Mouse (Mus musculus): ENCODE data around the gene Zfp219.

GRCm38 (mm10) chr14:52006771-52007170 is 13.8 kb downstream of the Zfp219 start:
- TF ChIP-seq POLR2A (IDR thresholded peaks at IDR 0.05; ENCODE audit: borderline replicate concordance, extremely low read depth, insufficient read depth, insufficient read length, poor library complexity, severe bottlenecking) (no peak), CTCF (IDR thresholded peaks at IDR 0.05; ENCODE audit: borderline replicate concordance, extremely low read depth, insufficient read depth, insufficient read length) (no peak)

Measured in brain, embryonic 14.5 days (tissue).